Mouse (Mus musculus) heart, embryonic 16.5 days (tissue): ENCODE results near the gene Btg3. TPM values are rescaled to one million over a fixed set of nuclear protein-coding genes. Genes with fewer than 3 reads are reported as not detected.

Experiments used
- ATAC-seq: fragments of 200-750 bp; cut with Nextera tagmentation; replicated peaks from 2 replicates; pipeline ENCODE4 v1.8.0; 2017; ENCODE audit warnings: moderate number of reproducible peaks; ENCODE audit not compliant: insufficient read depth, low FRiP score; ENCODE audit errors: extremely low read depth
- H3K27ac ChIP-seq: fragments of 300-500 bp; sonication (generic); 2 replicates; pipeline ENCODE4 v1.5.1; 2014; ENCODE audit warnings: mild to moderate bottlenecking, low read length, control low read depth, moderate library complexity
- H3K27me3 ChIP-seq: fragments of 300-500 bp; sonication (generic); 2 replicates; pipeline ENCODE4 v1.6.1; 2014; ENCODE audit warnings: low read length, mixed read lengths; ENCODE audit not compliant: control insufficient read depth, insufficient read depth
- H3K36me3 ChIP-seq: fragments of 300-500 bp; sonication (generic); 2 replicates; pipeline ENCODE4 v1.6.1; 2014; ENCODE audit not compliant: control insufficient read depth, insufficient read depth
- H3K4me1 ChIP-seq: fragments of 300-500 bp; sonication (generic); 2 replicates; pipeline ENCODE4 v1.6.1; 2014; ENCODE audit warnings: low read length, mixed read lengths; ENCODE audit not compliant: control insufficient read depth, insufficient read depth
- H3K4me2 ChIP-seq: fragments of 300-500 bp; sonication (generic); 2 replicates; pipeline ENCODE4 v1.6.1; 2014; ENCODE audit warnings: low read depth, mild to moderate bottlenecking, control low read depth, low read length
- H3K4me3 ChIP-seq: fragments of 300-500 bp; sonication (generic); 2 replicates; pipeline ENCODE4 v1.5.1; 2014; ENCODE audit warnings: mild to moderate bottlenecking, control low read depth, low read length
- H3K9ac ChIP-seq: fragments of 300-500 bp; sonication (generic); 2 replicates; pipeline ENCODE4 v1.6.1; 2014; ENCODE audit warnings: low read length, control low read depth
- H3K9me3 ChIP-seq: fragments of 300-500 bp; sonication (generic); replicated peaks from 2 replicates; pipeline ENCODE4 v1.6.1; 2016; ENCODE audit warnings: low read length; ENCODE audit not compliant: control insufficient read depth
- WGBS: fragments of 180-500 bp; shearing (Covaris S2); extraction: QIAGEN DNeasy Blood & Tissue Kit; methylation state at CpG from one replicate; pipeline ENCODE4 v1.1.7; 2014; 5-methylcytosine and 5-hydroxymethylcytosine counted together
- polyA plus RNA-seq: library from polyadenylated mRNA; unstranded; fragments of >200 nt; fragmentation: Nextera tagmentation; extraction: Ambion mirVana; gene quantifications from 2 replicates; pipeline ENCODE4 v1.2.1, GENCODE M21; 2015

Gene Btg3
- polyA plus RNA-seq, 1 experiment from 2014 or later: 40.2 TPM

DNA sequence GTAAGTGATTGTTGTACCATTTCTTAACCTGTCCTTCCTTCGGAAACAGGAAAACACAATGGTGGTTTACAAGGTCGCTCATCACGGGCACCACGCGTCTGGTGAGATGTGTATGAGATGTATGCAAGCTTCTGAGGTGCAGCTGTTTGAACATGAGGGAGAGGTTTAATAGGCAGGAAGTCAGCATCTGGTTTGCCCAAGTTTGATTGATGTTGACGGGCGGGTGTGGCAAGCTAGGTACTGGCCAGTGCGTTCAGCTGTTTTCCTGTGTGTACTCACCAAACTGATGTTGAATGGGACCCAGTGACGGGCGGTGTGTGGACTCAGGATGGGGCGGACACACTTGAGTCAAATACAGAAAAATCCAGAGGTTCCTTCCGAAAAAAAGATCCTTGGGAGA, 49.0 kb downstream of the Btg3 start:
- H3K36me3 ChIP-seq: peaks cover 8% of the 10 kb centered on the region; the same call in 1 of the 2 replicates
- H3K9me3 ChIP-seq: no peaks in the 10 kb centered on the region
- no peak overlapping the region for H3K27ac ChIP-seq
- ATAC-seq: no peak
- no peak overlapping the region for H3K9ac ChIP-seq
- H3K4me2 ChIP-seq: no peak overlapping the region
- H3K4me3 ChIP-seq: no peak overlapping the region
- H3K27me3 ChIP-seq: no peaks in the 10 kb centered on the region
- H3K4me1 ChIP-seq: no peaks in the 10 kb centered on the region
- 85% methylated on average over 12 of the region's 12 CpGs for WGBS

DNA sequence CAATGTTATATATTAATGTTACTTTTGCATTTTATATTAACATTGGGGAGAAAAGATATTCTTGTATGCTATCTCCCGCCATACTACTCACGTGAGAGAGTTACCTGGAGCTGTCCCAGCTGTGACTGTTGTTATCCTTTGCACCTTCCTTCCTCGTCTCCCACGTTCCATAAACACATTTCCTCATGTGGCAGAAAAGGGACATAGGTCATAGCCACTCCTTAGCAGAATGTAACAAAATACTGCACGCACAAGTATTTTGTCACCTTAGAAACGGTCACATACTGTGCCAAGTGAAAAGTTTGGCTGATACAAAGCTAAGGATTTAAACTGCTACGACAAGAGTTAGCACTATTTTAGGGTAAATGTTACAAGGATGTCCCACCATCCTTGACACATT, 49.4 kb downstream of the Btg3 start:
- Histone ChIP-seq H3K4me1 (peaks cover 1% of the 10 kb centered on the region; the same call in 1 of the 2 replicates), H3K27ac (no peak overlapping the region), H3K27me3 (no peaks in the 10 kb centered on the region), H3K9ac (no peak overlapping the region), H3K9me3 (no peaks in the 10 kb centered on the region), H3K36me3 (peaks cover 6% of the 10 kb centered on the region; the same call in 1 of the 2 replicates), H3K4me2 (no peak overlapping the region), H3K4me3 (no peak overlapping the region)
- ATAC-seq: no peak
- WGBS: 85% methylated on average over 7 of the region's 7 CpGs

- WGBS: 55% methylated on average over 27 of the region's 27 CpGs
- no peak; the same call in 1 of the 2 replicates for ATAC-seq
- H3K27ac ChIP-seq: no peak overlapping the region
- H3K9ac ChIP-seq: no peak overlapping the region
- peaks cover 13% of the 10 kb centered on the region for H3K4me1 ChIP-seq
- no peaks in the 10 kb centered on the region for H3K27me3 ChIP-seq
- no peak overlapping the region for H3K4me3 ChIP-seq
- H3K9me3 ChIP-seq: no peaks in the 10 kb centered on the region
- peaks cover 6% of the 10 kb centered on the region; the same call in 1 of the 2 replicates for H3K36me3 ChIP-seq
- H3K4me2 ChIP-seq: peak overlapping the region; percentile 16; the same call in 1 of the 2 replicates
These were observed 50.8 kb downstream of the Btg3 start for GRCm38 (mm10) chr16:78325972-78326848.

GRCm38 (mm10) chr16:78322140-78322539, 54.9 kb downstream of the Btg3 start:
- 20% methylated on average over 7 of the region's 7 CpGs for WGBS
- H3K4me2 ChIP-seq: peak overlapping the region; percentile 36

GRCm38 (mm10) chr16:78321559-78321958, 55.4 kb downstream of the Btg3 start:
- 19% methylated on average over 7 of the region's 7 CpGs for WGBS
- H3K4me2 ChIP-seq: peak overlapping the region; percentile 33; the same call in 1 of the 2 replicates
- no peak overlapping the region for H3K4me3 ChIP-seq
- H3K9ac ChIP-seq: no peak overlapping the region
- no peaks in the 10 kb centered on the region for H3K36me3 ChIP-seq
- H3K27me3 ChIP-seq: no peaks in the 10 kb centered on the region
- H3K4me1 ChIP-seq: peaks cover 29% of the 10 kb centered on the region
- no peak for ATAC-seq
- H3K9me3 ChIP-seq: no peaks in the 10 kb centered on the region
- no peak overlapping the region for H3K27ac ChIP-seq

More at GRCm38 (mm10) chr16:78322140-78322539, 54.9 kb downstream of the Btg3 start:
- no peak for ATAC-seq
- Histone ChIP-seq H3K9me3 (no peaks in the 10 kb centered on the region), H3K9ac (no peak overlapping the region), H3K27me3 (no peaks in the 10 kb centered on the region), H3K4me3 (peak overlapping the region; percentile 17; the same call in 1 of the 2 replicates), H3K36me3 (no peaks in the 10 kb centered on the region), H3K27ac (no peak overlapping the region), H3K4me1 (peaks cover 29% of the 10 kb centered on the region)

GRCm38 (mm10) chr16:78319711-78320110, 57.3 kb downstream of the Btg3 start:
- Histone ChIP-seq H3K4me2 (no peak overlapping the region), H3K9me3 (no peaks in the 10 kb centered on the region), H3K27ac (no peak overlapping the region), H3K9ac (no peak overlapping the region), H3K4me3 (no peak overlapping the region), H3K36me3 (no peaks in the 10 kb centered on the region), H3K27me3 (no peaks in the 10 kb centered on the region), H3K4me1 (peaks cover 30% of the 10 kb centered on the region)
- ATAC-seq: no peak
- 78% methylated on average over 7 of the region's 7 CpGs for WGBS

GRCm38 (mm10) chr16:78317960-78318359, 59.0 kb downstream of the Btg3 start:
- ATAC-seq: peak; percentile 50; the same call in 1 of the 2 replicates
- Histone ChIP-seq H3K27me3 (no peaks in the 10 kb centered on the region), H3K4me2 (peak overlapping the region; percentile 47), H3K9ac (peak overlapping the region; percentile 43; the same call in 1 of the 2 replicates), H3K4me3 (no peak overlapping the region), H3K4me1 (peaks cover 45% of the 10 kb centered on the region), H3K27ac (peak overlapping the region; percentile 44; the same call in 1 of the 2 replicates), H3K9me3 (no peaks in the 10 kb centered on the region), H3K36me3 (no peaks in the 10 kb centered on the region)
- WGBS: 14% methylated on average over 7 of the region's 7 CpGs

GRCm38 (mm10) chr16:78316849-78317248, 60.1 kb downstream of the Btg3 start:
- Histone ChIP-seq H3K4me3 (no peak overlapping the region), H3K27ac (no peak overlapping the region), H3K4me2 (no peak overlapping the region), H3K9ac (no peak overlapping the region), H3K27me3 (no peaks in the 10 kb centered on the region), H3K36me3 (no peaks in the 10 kb centered on the region), H3K9me3 (no peaks in the 10 kb centered on the region), H3K4me1 (peaks cover 40% of the 10 kb centered on the region)
- ATAC-seq: peak; percentile 35; the same call in 1 of the 2 replicates
- WGBS: 77% methylated on average over 9 of the region's 9 CpGs

DNA sequence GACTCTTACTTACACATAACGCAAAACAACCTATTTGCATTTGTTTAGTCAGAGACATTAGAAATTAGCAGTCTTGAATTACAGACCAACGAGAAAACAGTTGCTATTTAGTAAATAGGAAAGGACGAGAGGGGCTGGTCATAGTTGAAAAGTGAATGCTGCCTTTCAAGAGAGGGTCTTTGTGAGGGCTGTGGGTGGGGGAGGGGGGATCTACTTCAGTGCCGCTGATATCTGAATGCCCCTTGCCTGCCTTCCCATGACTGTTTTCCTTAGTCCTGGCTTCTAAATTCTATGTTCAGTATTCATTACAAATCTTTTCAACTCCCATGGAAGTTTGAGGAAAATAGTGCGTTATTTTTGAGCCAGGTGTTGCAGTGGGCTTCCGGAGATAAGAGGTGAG, 63.0 kb downstream of the Btg3 start:
- peak overlapping the region; percentile 54 for H3K27ac ChIP-seq
- no peak overlapping the region for H3K4me3 ChIP-seq
- WGBS: 43% methylated on average over 6 of the region's 6 CpGs
- peak overlapping the region; percentile 53 for H3K4me2 ChIP-seq
- peaks cover 34% of the 10 kb centered on the region for H3K4me1 ChIP-seq
- peak overlapping the region; percentile 61 for H3K9ac ChIP-seq
- no peaks in the 10 kb centered on the region for H3K36me3 ChIP-seq
- H3K27me3 ChIP-seq: no peaks in the 10 kb centered on the region
- no peaks in the 10 kb centered on the region for H3K9me3 ChIP-seq
- ATAC-seq: no peak; the same call in 1 of the 2 replicates
